Mouse (Mus musculus): ENCODE data around the gene Ppl. TPM values are rescaled to one million over a fixed set of nuclear protein-coding genes. Genes with fewer than 3 reads are reported as not detected.

The Ppl gene
- polyA plus RNA-seq, 1 experiment from 2014 or later: 4.7 TPM

GRCm38 (mm10) chr16:5146367-5147036 lies 14.3 kb upstream of the Ppl start:
- Histone ChIP-seq H3K4me2 (replicated peaks) (peak overlapping the region; percentile 66), H3K9ac (no peak overlapping the region), H3K36me3 (no peaks in the 10 kb centered on the region), H3K27ac (no peak overlapping the region), H3K27me3 (replicated peaks) (no peaks in the 10 kb centered on the region), H3K4me1 (replicated peaks) (peaks cover 11% of the 10 kb centered on the region), H3K4me3 (replicated peaks) (peak overlapping the region; percentile 32), H3K9me3 (no peaks in the 10 kb centered on the region)
- 2% methylated on average over 26 of the region's 26 CpGs for WGBS
- ATAC-seq: peak; percentile 95

DNA sequence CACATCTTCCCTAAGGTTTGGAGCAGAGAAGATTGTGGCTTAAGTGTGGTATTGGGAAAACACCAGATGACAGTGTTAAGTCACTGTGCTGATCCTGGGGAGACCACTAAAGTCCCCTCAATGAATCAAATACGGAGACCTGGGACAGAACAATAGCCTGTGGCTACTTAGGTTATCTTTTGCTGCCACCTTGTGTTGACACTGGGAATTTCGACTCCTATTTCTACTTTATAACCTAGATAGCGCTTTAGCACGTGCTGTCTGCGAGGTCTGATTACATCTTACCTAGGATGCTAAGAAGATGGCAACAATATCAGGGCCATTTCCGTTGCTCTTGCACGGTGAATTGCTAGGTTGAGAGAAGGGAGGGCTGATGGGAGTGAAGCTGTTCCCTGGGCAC lies 13.3 kb upstream of the Ppl start:
- WGBS: under 1% methylated on average over 7 of the region's 7 CpGs
- no peaks in the 10 kb centered on the region for H3K27me3 ChIP-seq (replicated peaks)
- no peak overlapping the region for H3K9ac ChIP-seq
- peaks cover 11% of the 10 kb centered on the region for H3K4me1 ChIP-seq (replicated peaks)
- H3K27ac ChIP-seq: no peak overlapping the region
- peak; percentile 44 for ATAC-seq
- 0 out of 2 replicates have a peak overlapping the region, but pooled peaks have one; percentile 18 for H3K4me2 ChIP-seq (replicated peaks)
- H3K36me3 ChIP-seq: no peaks in the 10 kb centered on the region
- H3K9me3 ChIP-seq: no peaks in the 10 kb centered on the region
- no peak overlapping the region for H3K4me3 ChIP-seq (replicated peaks)

DNA sequence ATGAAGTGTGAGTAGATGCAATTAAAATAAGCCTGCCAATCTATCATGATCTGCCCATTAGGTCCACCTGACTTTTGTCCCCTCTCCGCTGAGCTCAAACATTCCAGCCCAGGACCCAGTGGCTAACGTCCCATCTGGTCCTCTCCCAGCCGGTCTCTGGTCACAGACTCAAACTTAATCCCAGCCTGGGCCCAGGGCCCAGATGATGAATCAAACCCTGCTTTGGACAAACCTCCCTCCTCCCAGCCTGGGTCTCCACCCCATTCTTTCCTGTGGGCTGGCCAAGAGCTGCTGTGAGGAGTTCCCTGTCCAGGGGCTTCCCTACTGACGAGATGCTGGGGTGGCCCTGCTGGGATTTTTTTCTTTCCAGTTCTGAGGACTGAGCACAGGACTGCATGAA lies 7.5 kb upstream of the Ppl start:
- no peak for ATAC-seq

GRCm38 (mm10) chr16:5137006-5137540 lies 4.9 kb upstream of the Ppl start:
- Histone ChIP-seq H3K36me3 (no peaks in the 10 kb centered on the region), H3K9ac (no peak overlapping the region), H3K27me3 (replicated peaks) (peaks cover 11% of the 10 kb centered on the region), H3K9me3 (no peaks in the 10 kb centered on the region), H3K27ac (no peak overlapping the region), H3K4me2 (replicated peaks) (no peak overlapping the region), H3K4me1 (replicated peaks) (peaks cover 26% of the 10 kb centered on the region), H3K4me3 (replicated peaks) (no peak overlapping the region)
- WGBS: 55% methylated on average over 12 of the region's 12 CpGs
- no peak for ATAC-seq

More for the DNA sequence above, 7.5 kb upstream of the Ppl start:
- H3K27me3 ChIP-seq (replicated peaks): no peaks in the 10 kb centered on the region
- H3K4me1 ChIP-seq (replicated peaks): peaks cover 16% of the 10 kb centered on the region
- no peak overlapping the region for H3K4me3 ChIP-seq (replicated peaks)
- no peak overlapping the region for H3K9ac ChIP-seq
- no peak overlapping the region for H3K27ac ChIP-seq
- no peaks in the 10 kb centered on the region for H3K9me3 ChIP-seq
- WGBS: 48% methylated on average over 4 of the region's 4 CpGs
- no peak overlapping the region for H3K4me2 ChIP-seq (replicated peaks)
- no peaks in the 10 kb centered on the region for H3K36me3 ChIP-seq

DNA sequence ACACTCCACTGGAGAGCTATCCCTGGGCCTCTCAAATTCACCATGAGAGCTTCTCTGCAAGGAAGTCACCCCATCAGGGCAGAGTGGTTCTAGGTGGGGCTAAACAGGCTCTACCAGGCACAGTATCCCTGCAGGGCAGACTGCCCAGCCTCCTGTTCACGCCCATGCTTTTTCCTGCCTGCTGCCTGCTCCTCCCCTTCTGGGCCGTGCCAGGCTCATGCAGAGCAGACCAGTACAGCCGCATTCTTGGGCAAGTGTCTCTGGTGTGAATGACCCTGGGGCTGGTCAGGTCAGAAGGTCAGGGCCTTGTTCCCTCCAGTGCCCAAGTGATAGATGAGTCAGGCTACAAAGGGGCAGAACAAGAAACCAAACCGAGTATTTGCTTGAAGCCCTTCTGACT lies 4.3 kb upstream of the Ppl start:
- Histone ChIP-seq H3K36me3 (no peaks in the 10 kb centered on the region), H3K27ac (peak overlapping the region; percentile 60; the same call in 1 of the 2 replicates), H3K4me2 (replicated peaks) (no peak overlapping the region), H3K27me3 (replicated peaks) (peaks cover 17% of the 10 kb centered on the region), H3K9me3 (no peaks in the 10 kb centered on the region), H3K4me3 (replicated peaks) (no peak overlapping the region), H3K4me1 (replicated peaks) (peaks cover 30% of the 10 kb centered on the region), H3K9ac (no peak overlapping the region)
- ATAC-seq: peak; percentile 68
- WGBS: 10% methylated on average over 4 of the region's 4 CpGs

DNA sequence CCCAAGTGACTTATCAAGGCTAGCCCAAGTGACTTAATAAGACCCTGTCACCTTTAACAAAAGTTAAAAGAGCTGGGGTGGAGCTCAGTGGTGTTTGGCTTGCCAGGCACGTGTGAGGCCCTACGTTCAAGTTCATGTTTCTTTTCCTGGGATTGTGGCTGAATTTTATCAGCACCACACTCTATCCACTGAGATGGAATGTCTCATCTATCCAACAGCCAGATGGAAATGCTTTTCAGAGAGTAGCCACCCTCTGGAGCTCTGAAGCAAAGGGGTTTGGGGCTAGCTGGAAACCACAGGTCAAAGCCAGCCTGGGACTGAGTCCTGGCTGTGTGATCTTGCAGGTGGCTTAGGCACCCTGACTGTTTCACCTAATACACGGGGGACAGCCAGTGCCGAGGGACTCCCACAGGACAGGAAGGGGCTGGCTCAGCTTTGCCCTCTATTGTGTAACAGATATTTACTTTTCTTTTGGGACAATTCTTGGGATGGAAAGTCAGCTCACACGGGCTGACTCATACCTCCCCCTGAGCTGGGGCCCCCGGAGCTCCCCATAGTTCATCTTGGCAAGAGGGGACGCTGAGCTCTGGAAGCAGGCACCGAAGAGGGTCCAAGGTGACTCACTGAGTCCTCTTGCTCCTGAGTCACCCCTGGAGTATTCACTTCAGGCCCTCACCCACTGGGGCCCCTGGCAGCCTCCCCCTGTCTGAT lies 3.5 kb upstream of the Ppl start:
- H3K4me3 ChIP-seq (replicated peaks): no peak overlapping the region
- no peaks in the 10 kb centered on the region for H3K36me3 ChIP-seq
- H3K9ac ChIP-seq: no peak overlapping the region
- H3K4me2 ChIP-seq (replicated peaks): no peak overlapping the region
- no peaks in the 10 kb centered on the region for H3K9me3 ChIP-seq
- peak overlapping the region; percentile 60; the same call in 1 of the 2 replicates for H3K27ac ChIP-seq
- peaks cover 38% of the 10 kb centered on the region for H3K4me1 ChIP-seq (replicated peaks)
- ATAC-seq: peak; percentile 4
- WGBS: 58% methylated on average over 8 of the region's 8 CpGs
- H3K27me3 ChIP-seq (replicated peaks): peaks cover 24% of the 10 kb centered on the region

- H3K4me1 ChIP-seq (replicated peaks): peaks cover 40% of the 10 kb centered on the region
- no peak overlapping the region for H3K9ac ChIP-seq
- ATAC-seq: peak; percentile 22
- no peaks in the 10 kb centered on the region for H3K36me3 ChIP-seq
- 75% methylated on average over 14 of the region's 14 CpGs for WGBS
- H3K9me3 ChIP-seq: no peaks in the 10 kb centered on the region
- H3K27ac ChIP-seq: 0 out of 2 replicates have a peak overlapping the region, but pooled peaks have one; percentile 9
- no peak overlapping the region for H3K4me3 ChIP-seq (replicated peaks)
- H3K27me3 ChIP-seq (replicated peaks): peaks cover 29% of the 10 kb centered on the region
- no peak overlapping the region for H3K4me2 ChIP-seq (replicated peaks)
Observed at GRCm38 (mm10) chr16:5134623-5135330, 2.6 kb upstream of the Ppl start.

DNA sequence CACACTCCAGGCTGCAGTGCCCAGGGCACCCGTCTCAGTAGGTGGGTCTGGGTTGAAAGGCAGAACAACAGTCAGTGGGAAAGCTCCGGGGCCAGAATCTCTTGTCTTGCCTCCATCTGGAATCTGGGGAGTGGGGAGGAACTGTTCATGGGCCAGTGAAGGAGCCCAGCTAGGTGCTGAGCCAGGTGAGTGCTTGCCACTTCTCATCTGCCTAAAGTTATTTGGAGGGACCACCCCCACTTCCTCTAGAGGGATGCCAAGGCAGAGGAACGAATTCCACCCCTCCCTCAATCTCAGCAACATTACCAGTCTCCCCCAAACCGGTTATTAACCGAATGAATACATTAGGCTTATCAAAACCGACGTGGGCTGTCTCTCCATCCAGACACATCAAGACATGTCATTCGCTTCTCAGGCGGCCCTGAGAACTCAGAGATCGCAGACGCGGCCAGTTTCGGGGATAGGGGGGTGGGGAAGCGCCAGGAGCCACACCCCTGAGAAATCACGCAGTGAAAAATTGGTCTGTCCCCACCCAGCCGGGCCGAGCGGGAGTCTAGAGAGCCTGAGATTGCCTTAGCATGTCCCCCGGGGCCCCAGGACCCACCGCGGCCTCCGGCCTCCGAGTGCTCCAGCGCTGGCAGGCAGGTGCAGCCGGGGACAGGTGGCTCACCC lies 834 bp downstream of the Ppl start:
- Histone ChIP-seq H3K27ac (no peak overlapping the region), H3K4me3 (replicated peaks) (peak overlapping the region; percentile 47), H3K4me2 (replicated peaks) (peak overlapping the region; percentile 66), H3K9ac (peak overlapping the region; percentile 44), H3K9me3 (no peaks in the 10 kb centered on the region), H3K4me1 (replicated peaks) (peaks cover 38% of the 10 kb centered on the region), H3K36me3 (no peaks in the 10 kb centered on the region), H3K27me3 (replicated peaks) (peaks cover 32% of the 10 kb centered on the region)
- ATAC-seq: 0 out of 2 replicates have a peak, but pooled peaks have one; percentile 13
- 5% methylated on average over 25 of the region's 25 CpGs for WGBS

DNA sequence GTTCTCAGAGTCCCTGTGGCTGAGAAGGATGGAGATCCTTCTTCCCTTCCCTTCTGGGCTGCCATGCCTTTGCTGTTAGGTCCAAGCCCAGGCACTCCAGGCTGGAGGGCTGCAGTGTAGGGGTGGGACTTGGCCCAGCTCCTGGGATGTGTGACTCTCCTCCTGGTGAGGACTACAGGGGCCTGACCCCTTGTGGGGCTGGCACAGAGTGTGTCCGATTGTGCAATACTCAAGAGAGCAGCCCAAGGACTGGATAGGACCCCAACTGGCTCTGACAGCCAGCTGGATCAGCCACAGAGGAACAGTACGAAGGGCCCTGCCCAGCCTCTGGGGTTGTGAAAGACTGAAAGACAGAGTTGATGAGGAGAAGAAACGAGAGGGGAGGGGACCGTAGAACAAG lies 1.5 kb downstream of the Ppl start:
- H3K9ac ChIP-seq: no peak overlapping the region
- peaks cover 32% of the 10 kb centered on the region for H3K27me3 ChIP-seq (replicated peaks)
- H3K4me1 ChIP-seq (replicated peaks): peaks cover 32% of the 10 kb centered on the region
- WGBS: 25% methylated on average over 4 of the region's 4 CpGs
- H3K4me3 ChIP-seq (replicated peaks): no peak overlapping the region
- ATAC-seq: no peak
- peak overlapping the region; percentile 66 for H3K4me2 ChIP-seq (replicated peaks)
- no peaks in the 10 kb centered on the region for H3K9me3 ChIP-seq
- H3K36me3 ChIP-seq: no peaks in the 10 kb centered on the region
- H3K27ac ChIP-seq: no peak overlapping the region

GRCm38 (mm10) chr16:5130196-5130595 lies 2.0 kb downstream of the Ppl start:
- ATAC-seq: no peak
- no peak overlapping the region for H3K4me3 ChIP-seq (replicated peaks)

GRCm38 (mm10) chr16:5123476-5123875 lies 8.7 kb downstream of the Ppl start:
- no peak overlapping the region for H3K9ac ChIP-seq
- no peaks in the 10 kb centered on the region; the same call in 1 of the 2 replicates for H3K27me3 ChIP-seq (replicated peaks)
- 45% methylated on average over 6 of the region's 6 CpGs for WGBS
- no peaks in the 10 kb centered on the region for H3K9me3 ChIP-seq
- H3K4me2 ChIP-seq (replicated peaks): no peak overlapping the region
- no peak overlapping the region for H3K27ac ChIP-seq
- H3K36me3 ChIP-seq: no peaks in the 10 kb centered on the region
- peak; percentile 34; the same call in 1 of the 2 replicates for ATAC-seq
- peaks cover 12% of the 10 kb centered on the region; the same call in 1 of the 2 replicates for H3K4me1 ChIP-seq (replicated peaks)
- H3K4me3 ChIP-seq (replicated peaks): no peak overlapping the region

More at GRCm38 (mm10) chr16:5130196-5130595, 2.0 kb downstream of the Ppl start:
- Histone ChIP-seq H3K4me1 (replicated peaks) (peaks cover 29% of the 10 kb centered on the region), H3K27me3 (replicated peaks) (peaks cover 32% of the 10 kb centered on the region), H3K9ac (no peak overlapping the region), H3K36me3 (no peaks in the 10 kb centered on the region), H3K9me3 (no peaks in the 10 kb centered on the region), H3K4me2 (replicated peaks) (no peak overlapping the region), H3K27ac (no peak overlapping the region)
- 48% methylated on average over 2 of the region's 2 CpGs for WGBS
